Mouse (Mus musculus) heart, embryonic 15.5 days (tissue): ENCODE measurements around the gene C1qtnf5. TPM values are rescaled to one million over a fixed set of nuclear protein-coding genes. Genes with fewer than 3 reads are reported as not detected.

Source experiments
- ATAC-seq: fragments of 200-750 bp; cut with Nextera tagmentation; replicated peaks from 2 replicates; pipeline ENCODE4 v1.8.0; 2017; ENCODE audit warnings: low read depth, moderate TSS enrichment; ENCODE audit not compliant: insufficient number of reproducible peaks, insufficient read depth, low FRiP score
- H3K27ac ChIP-seq: fragments of 300-500 bp; sonication (generic); 2 replicates; pipeline ENCODE4 v1.5.1; 2015; ENCODE audit warnings: mild to moderate bottlenecking, inconsistent platforms
- H3K27me3 ChIP-seq: fragments of 300-500 bp; sonication (generic); 2 replicates; pipeline ENCODE4 v1.6.1; 2015; ENCODE audit warnings: inconsistent platforms
- H3K36me3 ChIP-seq: fragments of 300-500 bp; sonication (generic); 2 replicates; pipeline ENCODE4 v1.6.1; 2015; ENCODE audit warnings: mild to moderate bottlenecking, inconsistent platforms
- H3K4me1 ChIP-seq: fragments of 300-500 bp; sonication (generic); replicated peaks from 2 replicates; pipeline ENCODE4 v1.6.1; 2015; ENCODE audit warnings: inconsistent platforms
- H3K4me2 ChIP-seq: fragments of 300-500 bp; sonication (generic); 2 replicates; pipeline ENCODE4 v1.6.1; 2015; ENCODE audit warnings: inconsistent platforms, mild to moderate bottlenecking, moderate library complexity
- H3K4me3 ChIP-seq: fragments of 300-500 bp; sonication (generic); 2 replicates; pipeline ENCODE4 v1.5.1; 2015; ENCODE audit warnings: mild to moderate bottlenecking, inconsistent platforms
- H3K9ac ChIP-seq: fragments of 300-500 bp; sonication (generic); 2 replicates; pipeline ENCODE4 v1.6.1; 2015; ENCODE audit warnings: mild to moderate bottlenecking, inconsistent platforms
- H3K9me3 ChIP-seq: fragments of 300-500 bp; sonication (generic); replicated peaks from 2 replicates; pipeline ENCODE4 v1.6.1; 2016; ENCODE audit warnings: inconsistent platforms
- WGBS: fragments of 180-500 bp; shearing (Covaris S2); methylation state at CpG from one replicate; pipeline ENCODE4 v1.1.7; 2015; ENCODE audit warnings: mixed read lengths; 5-methylcytosine and 5-hydroxymethylcytosine counted together
- polyA plus RNA-seq: library from polyadenylated mRNA; unstranded; fragments of >200 nt; fragmentation: Nextera tagmentation; extraction: Ambion mirVana; gene quantifications from 2 replicates; pipeline ENCODE4 v1.2.1, GENCODE M21; 2015

The C1qtnf5 gene
- polyA plus RNA-seq, result 3.8 TPM in 2 replicates

DNA sequence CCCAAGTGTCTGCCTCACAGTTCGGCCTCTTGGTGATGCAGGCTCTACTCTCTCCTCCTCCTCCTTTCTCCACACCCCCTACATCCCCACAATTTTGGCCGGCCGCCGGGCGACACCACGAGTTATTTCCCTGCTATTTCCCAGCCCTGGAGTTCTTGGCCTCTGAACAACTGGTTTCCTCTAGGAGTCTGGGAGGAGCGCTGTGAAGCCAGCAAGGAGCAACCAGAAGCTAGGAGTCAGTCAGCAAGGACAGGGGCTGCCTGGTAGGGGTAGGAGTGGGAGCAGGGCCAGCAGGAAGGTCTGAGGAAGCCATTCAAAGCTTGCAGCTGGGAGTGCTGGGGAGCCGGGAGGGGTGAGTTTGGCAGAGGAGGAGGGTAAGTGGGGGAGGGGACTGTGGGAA is at the start of gene C1qtnf5:
TSS of gene C1qtnf5 (plus strand) at position 136 of the 400 bp plus-strand sequence.
- Histone ChIP-seq H3K27ac (peak within 1 kb of the TSS; percentile 73), H3K9me3 (no peaks in the 10 kb centered on the region), H3K36me3 (no peaks in the 10 kb centered on the region), H3K4me3 (peak within 1 kb of the TSS; percentile 15; the same call in 1 of the 2 replicates), H3K4me1 (peaks cover 51% of the 10 kb centered on the region), H3K9ac (peak within 1 kb of the TSS; percentile 25; the same call in 1 of the 2 replicates), H3K4me2 (peak within 1 kb of the TSS; percentile 42), H3K27me3 (no peaks in the 10 kb centered on the region)
- 35% methylated on average over 8 of the region's 8 CpGs for WGBS
- ATAC-seq, result peak; percentile 70

- no peaks in the 10 kb centered on the region for H3K27me3 ChIP-seq
- 76% methylated on average over 6 of the region's 6 CpGs for WGBS
- H3K36me3 ChIP-seq, result no peaks in the 10 kb centered on the region
- no peak overlapping the region for H3K27ac ChIP-seq
- no peak overlapping the region for H3K9ac ChIP-seq
- no peaks in the 10 kb centered on the region for H3K9me3 ChIP-seq
- no peak overlapping the region for H3K4me3 ChIP-seq
- no peaks in the 10 kb centered on the region for H3K4me1 ChIP-seq
- H3K4me2 ChIP-seq, result no peak overlapping the region
- no peak for ATAC-seq
Observed at GRCm38 (mm10) chr9:44058606-44059005, 48.4 kb upstream of the C1qtnf5 start.

GRCm38 (mm10) chr9:44065177-44065576 is 41.9 kb upstream of the C1qtnf5 start:
- Histone ChIP-seq H3K4me2 (no peak overlapping the region), H3K4me3 (no peak overlapping the region), H3K27ac (no peak overlapping the region), H3K27me3 (no peaks in the 10 kb centered on the region), H3K4me1 (peaks cover 21% of the 10 kb centered on the region), H3K9me3 (no peaks in the 10 kb centered on the region), H3K36me3 (no peaks in the 10 kb centered on the region), H3K9ac (no peak overlapping the region)
- ATAC-seq, result no peak
- WGBS, result 19% methylated on average over 1 of the region's 1 CpGs

DNA sequence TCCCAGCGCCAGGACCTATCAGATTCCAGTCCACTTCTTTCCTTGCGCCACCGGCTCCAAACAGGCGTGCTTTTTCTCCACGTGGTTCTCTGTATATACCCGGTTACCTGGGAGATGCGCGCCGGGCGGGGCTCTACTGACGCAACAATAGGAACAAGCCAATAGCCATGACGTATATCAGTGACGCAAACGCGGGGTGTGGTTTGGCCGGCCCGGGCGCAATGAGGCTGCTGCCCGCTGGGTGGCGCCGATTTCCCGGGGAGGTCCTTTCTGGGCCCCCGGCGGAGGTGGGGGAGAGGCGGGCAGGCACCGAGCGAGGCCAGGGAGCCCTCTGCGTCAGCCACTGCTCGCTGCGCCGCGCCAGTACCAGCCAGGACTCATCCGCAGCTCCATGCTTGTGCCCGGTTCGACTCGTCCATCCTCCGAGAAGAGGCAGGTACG is 40.2 kb upstream of the C1qtnf5 start, which contains the start of gene Usp2:
TSS of gene Usp2 (plus strand) at position 237 of the 441 bp plus-strand sequence.
- H3K4me2 ChIP-seq, result peak within 1 kb of the TSS; percentile 89
- H3K27me3 ChIP-seq, result no peaks in the 10 kb centered on the region
- H3K9me3 ChIP-seq, result no peaks in the 10 kb centered on the region
- peak; percentile 96 for ATAC-seq
- WGBS, result 0% methylated on average over 38 of the region's 38 CpGs
- H3K4me1 ChIP-seq, result peaks cover 37% of the 10 kb centered on the region
- peak within 1 kb of the TSS; percentile 66 for H3K9ac ChIP-seq
- H3K27ac ChIP-seq, result peak within 1 kb of the TSS; percentile 59
- no peaks in the 10 kb centered on the region for H3K36me3 ChIP-seq
- H3K4me3 ChIP-seq, result peak within 1 kb of the TSS; percentile 61

DNA sequence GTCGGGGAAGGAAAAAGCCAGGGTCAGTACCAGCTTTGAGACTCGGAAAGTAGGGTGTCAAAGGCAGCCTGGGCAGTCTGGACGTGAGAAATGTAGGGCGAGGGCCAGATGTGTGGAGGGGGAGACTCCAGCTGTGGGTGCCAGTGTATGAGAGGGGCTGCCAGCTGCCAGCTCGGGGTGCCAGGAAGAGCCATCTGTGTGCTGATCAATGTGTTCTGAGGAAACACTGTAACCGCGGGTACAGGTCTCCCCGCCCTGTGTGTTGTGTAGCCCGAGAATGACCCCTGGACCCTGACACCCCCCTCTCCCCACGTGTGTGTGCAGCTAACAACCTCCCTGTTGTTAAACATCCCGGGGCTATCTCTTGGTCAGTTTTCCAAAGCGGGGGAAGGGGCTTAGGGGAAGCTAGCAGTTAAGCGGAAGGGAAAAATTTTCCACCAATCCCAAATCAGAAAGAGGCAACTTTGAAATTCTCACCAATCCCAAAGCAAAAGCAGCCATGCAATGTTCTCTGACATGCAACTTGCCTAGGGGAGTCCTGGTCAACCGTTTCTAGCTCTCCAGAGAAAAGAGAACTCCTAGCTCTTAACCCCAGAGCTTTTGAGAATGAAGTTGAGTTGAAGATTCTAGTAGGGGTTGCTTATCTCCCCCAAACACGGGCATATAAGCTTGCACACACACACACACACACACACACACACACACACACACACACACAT is 39.6 kb upstream of the C1qtnf5 start:
- Histone ChIP-seq H3K27me3 (no peaks in the 10 kb centered on the region), H3K4me1 (peaks cover 43% of the 10 kb centered on the region), H3K27ac (peak overlapping the region; percentile 59), H3K9me3 (no peaks in the 10 kb centered on the region), H3K36me3 (no peaks in the 10 kb centered on the region), H3K4me3 (peak overlapping the region; percentile 61), H3K4me2 (peak overlapping the region; percentile 89), H3K9ac (peak overlapping the region; percentile 66)
- 4% methylated on average over 15 of the region's 15 CpGs for WGBS
- ATAC-seq, result peak; percentile 15; the same call in 1 of the 2 replicates

DNA sequence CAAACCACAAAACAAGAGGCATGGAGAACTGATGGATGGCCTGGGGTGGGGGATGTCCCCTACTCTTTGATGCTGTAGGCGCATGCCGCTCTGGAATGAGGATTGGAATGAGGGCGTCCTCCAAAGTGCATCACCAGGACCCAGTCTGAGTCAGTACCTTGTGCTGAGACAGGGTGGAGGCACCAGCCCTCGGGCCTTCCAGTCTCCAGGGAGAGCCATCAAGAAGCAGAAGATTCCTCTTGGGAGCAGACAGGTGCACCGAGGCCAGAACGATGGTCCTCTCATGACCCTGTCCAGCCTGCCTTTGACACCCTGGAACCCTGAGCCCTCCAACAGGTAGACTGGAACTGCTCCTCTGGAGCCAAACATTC is 39.1 kb upstream of the C1qtnf5 start:
- H3K27me3 ChIP-seq, result no peaks in the 10 kb centered on the region
- peak overlapping the region; percentile 59; the same call in 1 of the 2 replicates for H3K27ac ChIP-seq
- H3K36me3 ChIP-seq, result no peaks in the 10 kb centered on the region
- H3K4me3 ChIP-seq, result peak overlapping the region; percentile 61
- no peak overlapping the region for H3K9ac ChIP-seq
- H3K9me3 ChIP-seq, result no peaks in the 10 kb centered on the region
- H3K4me1 ChIP-seq, result peaks cover 48% of the 10 kb centered on the region
- 59% methylated on average over 6 of the region's 6 CpGs for WGBS
- peak overlapping the region; percentile 89 for H3K4me2 ChIP-seq
- no peak for ATAC-seq

DNA sequence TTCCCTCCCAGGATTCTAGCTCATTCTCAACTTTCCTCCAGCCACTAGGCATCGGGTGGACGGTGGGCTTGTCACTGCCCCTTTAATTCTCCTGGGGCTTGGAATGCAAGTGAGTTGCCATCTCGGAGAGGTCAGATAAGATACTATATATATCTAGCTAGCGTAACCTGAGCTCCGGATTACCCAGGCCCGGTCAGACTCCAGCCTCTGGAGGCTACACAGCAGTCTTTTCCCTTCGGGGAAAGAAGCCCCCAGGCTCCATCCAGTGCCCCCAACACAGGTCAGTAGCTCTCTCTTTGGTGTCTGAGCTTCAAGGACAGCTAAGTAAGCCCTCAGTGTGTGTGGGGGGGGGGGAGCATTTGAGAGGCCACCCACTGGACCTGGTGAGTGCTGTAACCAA is 37.8 kb upstream of the C1qtnf5 start:
- Histone ChIP-seq H3K4me2 (peak overlapping the region; percentile 89), H3K36me3 (no peaks in the 10 kb centered on the region), H3K4me3 (peak overlapping the region; percentile 49), H3K27me3 (no peaks in the 10 kb centered on the region), H3K27ac (peak overlapping the region; percentile 92), H3K9me3 (no peaks in the 10 kb centered on the region), H3K4me1 (peaks cover 55% of the 10 kb centered on the region), H3K9ac (peak overlapping the region; percentile 59)
- ATAC-seq, result no peak
- 15% methylated on average over 7 of the region's 7 CpGs for WGBS

DNA sequence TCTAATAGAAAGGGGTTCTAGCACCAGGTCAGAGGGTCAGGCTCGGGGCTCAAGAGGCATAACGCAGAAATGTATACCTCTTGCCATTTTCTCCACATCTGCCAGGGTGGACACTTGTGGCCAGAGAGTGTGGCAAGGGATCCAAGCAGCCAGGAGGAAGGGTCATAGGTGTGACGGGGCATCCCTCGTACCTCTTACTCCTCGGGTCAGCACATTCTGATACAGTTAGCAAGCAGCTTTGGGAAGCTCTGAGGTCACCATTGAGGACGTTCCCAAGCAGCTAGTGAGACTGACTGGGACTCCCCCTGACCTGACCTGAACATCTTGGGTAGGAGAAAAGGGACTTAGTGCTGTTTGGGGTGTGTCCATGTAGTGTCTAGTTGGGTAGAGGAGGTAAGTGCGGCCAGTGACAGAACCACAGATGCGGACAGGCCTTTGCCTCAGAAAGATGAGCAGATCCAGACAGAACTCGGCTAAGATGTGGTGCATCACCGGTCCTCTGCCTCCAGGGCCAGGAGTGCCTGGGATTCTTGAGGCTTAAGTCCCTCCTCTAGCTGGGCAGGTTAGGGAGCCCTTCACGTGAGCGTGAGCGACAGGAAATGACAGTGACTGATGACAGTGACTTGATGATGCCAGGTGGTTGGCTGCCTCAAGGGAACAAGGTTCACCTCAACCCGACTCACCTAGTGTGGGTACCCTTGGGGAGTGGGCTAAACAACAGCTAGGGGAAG is 36.8 kb upstream of the C1qtnf5 start:
- ATAC-seq, result no peak
- Histone ChIP-seq H3K9ac (peak overlapping the region; percentile 59), H3K27ac (peak overlapping the region; percentile 92), H3K4me1 (peaks cover 63% of the 10 kb centered on the region), H3K27me3 (no peaks in the 10 kb centered on the region), H3K4me2 (peak overlapping the region; percentile 89), H3K4me3 (peak overlapping the region; percentile 49), H3K9me3 (no peaks in the 10 kb centered on the region), H3K36me3 (no peaks in the 10 kb centered on the region)
- WGBS, result 45% methylated on average over 14 of the region's 14 CpGs

DNA sequence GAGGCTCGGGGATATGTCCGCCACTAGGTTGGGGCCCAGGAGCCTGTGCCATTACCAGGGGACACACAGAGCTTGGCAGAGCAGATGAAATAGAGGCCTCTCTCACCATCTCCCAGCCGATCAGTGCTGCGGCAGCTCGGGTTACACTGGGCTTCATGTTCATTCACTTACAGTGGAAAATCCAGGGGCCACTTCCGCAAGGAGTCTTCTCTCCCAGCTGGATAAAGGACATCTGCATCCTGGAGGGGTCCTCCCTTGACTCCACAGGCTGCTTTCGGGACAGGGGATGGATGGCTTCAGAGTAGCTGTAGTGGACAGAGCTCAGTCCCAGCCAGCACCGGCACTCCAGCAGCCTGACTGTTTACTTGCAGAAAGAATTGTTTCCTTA is 36.2 kb upstream of the C1qtnf5 start:
- ATAC-seq, result no peak
- peak overlapping the region; percentile 59 for H3K9ac ChIP-seq
- WGBS, result 26% methylated on average over 8 of the region's 8 CpGs

DNA sequence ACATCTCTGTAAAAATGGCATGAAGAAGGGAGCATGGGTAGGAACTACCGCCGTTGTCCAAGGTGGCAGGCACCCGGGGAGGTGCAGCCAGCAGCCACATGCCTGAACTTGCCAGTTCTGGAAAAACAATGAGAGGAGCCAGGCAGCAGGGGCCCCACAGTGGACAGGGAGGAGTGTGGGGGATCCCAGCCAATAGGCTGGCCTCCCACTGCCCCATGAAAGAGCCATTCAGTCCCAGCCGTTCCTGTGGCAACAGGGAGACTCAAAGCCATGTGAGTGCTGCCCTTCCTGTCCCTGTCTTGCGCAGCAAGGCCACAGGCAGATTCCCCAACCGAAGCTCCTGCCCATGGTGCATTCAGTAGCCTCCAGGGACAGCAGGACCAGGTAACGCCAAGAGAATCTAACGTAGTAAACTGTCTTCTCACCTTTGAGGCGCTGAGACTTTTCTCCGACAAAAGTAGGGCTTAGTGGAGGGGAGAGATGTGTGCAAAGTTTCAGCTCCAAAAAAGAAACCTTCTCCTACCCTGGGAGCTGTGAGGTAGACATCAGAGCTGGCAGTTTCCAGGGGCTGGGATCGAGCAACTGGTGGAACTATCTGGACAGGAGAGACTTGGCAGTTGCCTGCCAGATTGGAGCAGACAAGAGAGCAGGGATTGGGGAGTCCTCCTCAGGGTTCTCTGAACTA is 35.0 kb upstream of the C1qtnf5 start:
- H3K36me3 ChIP-seq, result no peaks in the 10 kb centered on the region
- WGBS, result 24% methylated on average over 11 of the region's 11 CpGs
- H3K9ac ChIP-seq, result peak overlapping the region; percentile 30; the same call in 1 of the 2 replicates
- peak overlapping the region; percentile 49 for H3K4me3 ChIP-seq
- H3K4me2 ChIP-seq, result peak overlapping the region; percentile 89
- H3K9me3 ChIP-seq, result no peaks in the 10 kb centered on the region
- H3K4me1 ChIP-seq, result peaks cover 79% of the 10 kb centered on the region
- no peak for ATAC-seq
- H3K27ac ChIP-seq, result peak overlapping the region; percentile 70
- H3K27me3 ChIP-seq, result no peaks in the 10 kb centered on the region

More for the DNA sequence above, 36.2 kb upstream of the C1qtnf5 start:
- Histone ChIP-seq H3K27me3 (no peaks in the 10 kb centered on the region), H3K9me3 (no peaks in the 10 kb centered on the region), H3K4me3 (peak overlapping the region; percentile 49), H3K27ac (peak overlapping the region; percentile 92), H3K4me1 (peaks cover 68% of the 10 kb centered on the region), H3K36me3 (no peaks in the 10 kb centered on the region), H3K4me2 (peak overlapping the region; percentile 89)

GRCm38 (mm10) chr9:44072599-44072915 is 34.5 kb upstream of the C1qtnf5 start:
- Histone ChIP-seq H3K27me3 (no peaks in the 10 kb centered on the region), H3K36me3 (no peaks in the 10 kb centered on the region), H3K27ac (peak overlapping the region; percentile 70), H3K9ac (peak overlapping the region; percentile 30; the same call in 1 of the 2 replicates), H3K4me1 (peaks cover 79% of the 10 kb centered on the region), H3K4me2 (peak overlapping the region; percentile 89), H3K9me3 (no peaks in the 10 kb centered on the region), H3K4me3 (0 out of 2 replicates have a peak overlapping the region, but pooled peaks have one; percentile 49)
- WGBS, result 24% methylated on average over 4 of the region's 4 CpGs
- no peak; the same call in 1 of the 2 replicates for ATAC-seq
